Mouse (Mus musculus): Measurements from ENCODE around the gene Trim25. TPM values are rescaled to one million over a fixed set of nuclear protein-coding genes. Genes with fewer than 3 reads are reported as not detected.
"Not testable (repeated sequence)": the region's sequence is repeated elsewhere in the genome, so short reads cannot be mapped to it uniquely, and the experiment has no call there.

The Trim25 gene
- polyA plus RNA-seq, 1 experiment from 2014 or later = 18.0 TPM

DNA sequence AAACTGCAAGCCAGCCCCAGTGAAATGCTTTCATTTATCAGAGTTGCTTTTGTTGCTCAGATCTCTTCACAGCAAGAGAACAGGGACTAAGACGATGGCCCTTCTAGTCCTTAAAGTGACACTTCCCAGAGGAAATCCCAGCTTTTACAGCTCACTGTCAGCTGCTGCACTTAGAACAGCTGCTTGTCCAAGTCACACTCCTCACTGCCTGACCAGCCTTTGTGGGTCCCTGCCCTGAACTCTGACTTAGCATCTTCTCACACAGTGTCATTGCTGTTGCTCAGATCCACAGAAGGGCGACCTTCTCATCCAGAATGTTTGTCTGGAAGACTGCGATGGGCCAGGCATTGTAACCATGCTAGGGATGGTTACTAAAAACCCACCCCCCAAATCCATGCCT lies 26.4 kb downstream of the Trim25 start:
- H3K9me3 ChIP-seq (replicated peaks) = no peaks in the 10 kb centered on the region
- H3K27ac ChIP-seq = 0 out of 2 replicates have a peak overlapping the region, but pooled peaks have one; percentile 11
- no peak overlapping the region for H3K4me2 ChIP-seq
- H3K4me1 ChIP-seq (replicated peaks) = peaks cover 74% of the 10 kb centered on the region
- ATAC-seq (ENCODE audit: low read depth) = no peak
- no peak overlapping the region for H3K4me3 ChIP-seq (replicated peaks)
- DNase-seq = no peak
- H3K27me3 ChIP-seq = no peaks in the 10 kb centered on the region
- H3K36me3 ChIP-seq = peaks cover 6% of the 10 kb centered on the region
- H3K9ac ChIP-seq = no peak overlapping the region
- WGBS (ENCODE audit: insufficient replicate concordance) = 75% methylated on average over 3 of the region's 3 CpGs

DNA sequence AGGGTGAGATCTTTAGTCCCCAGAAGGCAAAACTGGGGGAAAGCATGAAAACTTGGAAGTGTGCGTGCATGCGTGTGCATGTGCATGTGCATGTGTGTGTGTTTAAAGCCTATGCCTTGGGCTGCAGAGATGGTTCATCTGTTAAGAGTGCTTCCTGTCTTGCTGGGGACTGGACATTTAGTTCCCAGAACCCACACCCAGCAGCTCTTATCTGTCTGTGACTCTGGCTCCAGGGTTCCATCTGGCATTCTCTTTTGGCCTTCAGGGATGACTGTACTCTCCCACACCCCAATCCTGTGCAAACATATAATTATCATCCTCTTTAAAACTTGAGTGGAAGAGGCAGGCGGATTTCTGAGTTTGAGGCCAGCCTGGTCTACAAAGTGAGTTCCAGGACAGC lies 26.9 kb downstream of the Trim25 start:
- Histone ChIP-seq H3K27me3 (no peaks in the 10 kb centered on the region), H3K27ac (no peak overlapping the region; the same call in 1 of the 2 replicates), H3K4me1 (replicated peaks) (peaks cover 69% of the 10 kb centered on the region), H3K36me3 (peaks cover 2% of the 10 kb centered on the region), H3K9me3 (replicated peaks) (no peaks in the 10 kb centered on the region), H3K4me3 (replicated peaks) (no peak overlapping the region), H3K4me2 (no peak overlapping the region), H3K9ac (no peak overlapping the region)
- no peak for ATAC-seq (ENCODE audit: low read depth)
- no peak for DNase-seq
- 80% methylated on average over 3 of the region's 3 CpGs for WGBS (ENCODE audit: insufficient replicate concordance)

DNA sequence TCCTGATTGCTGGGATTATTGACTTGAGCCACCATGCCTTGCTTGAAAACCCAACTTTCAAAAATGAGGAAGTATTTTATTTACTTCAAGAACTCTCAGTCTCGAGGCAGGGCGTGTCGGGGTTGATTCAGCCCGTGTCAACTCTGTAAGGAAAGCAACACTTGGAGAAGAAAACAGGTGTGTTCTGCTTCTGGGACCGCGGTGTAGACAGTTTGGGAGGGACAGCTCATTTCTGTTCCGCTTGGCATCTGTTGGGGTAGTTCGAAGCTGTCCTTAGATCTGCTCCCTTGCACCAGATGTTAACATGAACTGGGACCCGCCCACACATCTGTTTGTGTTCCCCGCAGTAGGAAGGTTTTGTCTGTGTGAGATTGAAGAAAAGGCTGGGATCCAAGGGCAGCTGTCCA lies 28.8 kb downstream of the Trim25 start:
- DNase-seq (no peak), ATAC-seq (ENCODE audit: low read depth) (no peak)
- Histone ChIP-seq H3K36me3 (no peaks in the 10 kb centered on the region), H3K4me2 (peak overlapping the region; percentile 28), H3K4me3 (replicated peaks) (no peak overlapping the region), H3K9ac (no peak overlapping the region), H3K27me3 (no peaks in the 10 kb centered on the region), H3K4me1 (replicated peaks) (peaks cover 51% of the 10 kb centered on the region), H3K9me3 (replicated peaks) (no peaks in the 10 kb centered on the region), H3K27ac (peak overlapping the region; percentile 30)
- WGBS (ENCODE audit: insufficient replicate concordance) = 24% methylated on average over 10 of the region's 10 CpGs

DNA sequence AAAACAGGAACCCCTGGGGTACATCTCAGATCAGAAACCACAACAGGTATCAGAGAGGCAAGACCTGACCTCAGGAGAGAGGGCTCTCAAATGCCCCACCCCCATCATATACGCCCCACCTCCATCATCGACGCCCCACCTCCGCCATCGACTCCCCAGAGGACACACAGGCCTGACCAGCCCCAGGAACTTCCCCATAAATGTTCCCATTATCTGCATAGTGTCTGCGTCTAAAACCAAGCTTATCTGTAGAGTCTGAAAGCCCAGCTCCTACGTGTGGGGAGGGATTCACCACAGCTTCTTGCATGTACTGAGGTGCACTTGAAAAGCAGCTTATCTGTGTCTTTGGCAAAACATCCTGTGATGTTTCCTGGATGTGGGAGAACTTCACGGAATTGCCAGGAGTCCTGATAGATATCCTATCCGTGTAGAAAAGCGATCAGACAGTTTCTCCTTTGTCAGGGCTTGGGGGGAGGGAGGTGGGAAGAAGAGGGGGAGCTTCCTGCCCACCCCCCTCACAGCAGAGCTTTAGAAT lies 29.8 kb downstream of the Trim25 start:
- 5% methylated on average over 10 of the region's 10 CpGs for WGBS (ENCODE audit: insufficient replicate concordance)
- peak overlapping the region; percentile 50 for H3K27ac ChIP-seq
- peaks cover 43% of the 10 kb centered on the region for H3K4me1 ChIP-seq (replicated peaks)
- no peaks in the 10 kb centered on the region for H3K36me3 ChIP-seq
- H3K4me2 ChIP-seq = 0 out of 2 replicates have a peak overlapping the region, but pooled peaks have one; percentile 28
- H3K4me3 ChIP-seq (replicated peaks) = no peak overlapping the region
- ATAC-seq (ENCODE audit: low read depth) (peak; percentile 79), DNase-seq (peak; percentile 57)
- H3K27me3 ChIP-seq = no peaks in the 10 kb centered on the region
- H3K9me3 ChIP-seq (replicated peaks) = no peaks in the 10 kb centered on the region
- no peak overlapping the region for H3K9ac ChIP-seq

DNA sequence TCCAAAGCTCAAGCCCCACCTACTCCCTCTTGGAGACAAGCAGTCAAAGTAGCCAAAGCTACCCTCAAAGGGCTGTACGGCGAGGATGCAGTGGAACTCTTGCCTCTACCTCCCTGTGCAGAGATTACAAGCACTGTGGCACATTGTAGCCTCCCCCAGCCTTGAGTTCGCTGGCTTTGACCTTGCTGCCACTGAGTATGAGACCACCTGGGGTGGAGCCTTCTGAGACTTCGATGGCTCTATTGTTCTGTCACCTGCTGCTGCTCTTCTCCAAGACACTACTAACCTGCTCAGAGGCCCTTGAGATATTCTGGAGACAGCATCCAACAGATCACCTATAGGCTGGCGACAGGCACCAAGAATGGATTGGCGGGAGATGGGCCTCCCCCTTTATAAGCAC lies 31.4 kb downstream of the Trim25 start:
- ATAC-seq (ENCODE audit: low read depth) = no peak
- Histone ChIP-seq H3K36me3 (no peaks in the 10 kb centered on the region), H3K4me1 (replicated peaks) (peaks cover 33% of the 10 kb centered on the region), H3K27me3 (no peaks in the 10 kb centered on the region), H3K27ac (no peak overlapping the region), H3K4me2 (no peak overlapping the region), H3K9ac (no peak overlapping the region), H3K4me3 (replicated peaks) (no peak overlapping the region), H3K9me3 (replicated peaks) (no peaks in the 10 kb centered on the region)
- 77% methylated on average over 6 of the region's 6 CpGs for whole genome bisulfite sequencing (ENCODE audit: insufficient replicate concordance)
- DNase-seq = no peak

DNA sequence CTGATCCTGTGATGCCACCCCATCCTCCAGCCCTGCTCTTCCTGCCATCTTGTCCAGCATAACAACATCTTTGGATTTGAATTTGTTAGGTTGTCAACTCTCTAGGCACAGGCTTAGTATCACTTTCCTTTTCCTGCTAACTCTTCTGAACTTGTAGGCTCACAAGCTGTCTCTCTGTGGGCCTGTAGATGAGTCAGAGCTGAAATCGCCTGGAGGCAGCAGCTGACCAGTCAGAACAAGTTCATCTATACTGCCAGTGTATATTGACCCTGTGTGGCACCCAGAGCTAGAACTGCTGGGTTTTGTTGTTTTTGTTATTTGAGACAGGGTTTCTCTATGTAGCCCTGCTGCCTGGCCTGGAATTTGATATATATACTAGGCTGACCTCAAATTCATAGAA lies 32.0 kb downstream of the Trim25 start:
- H3K9me3 ChIP-seq (replicated peaks) = no peaks in the 10 kb centered on the region
- H3K4me1 ChIP-seq (replicated peaks) = peaks cover 26% of the 10 kb centered on the region
- no peaks in the 10 kb centered on the region for H3K27me3 ChIP-seq
- no peak overlapping the region for H3K27ac ChIP-seq
- H3K36me3 ChIP-seq = no peaks in the 10 kb centered on the region
- no peak overlapping the region for H3K9ac ChIP-seq
- no peak for DNase-seq
- ATAC-seq (ENCODE audit: low read depth) = no peak
- H3K4me3 ChIP-seq (replicated peaks) = no peak overlapping the region
- 56% methylated on average over 1 of the region's 1 CpGs for WGBS (ENCODE audit: insufficient replicate concordance)
- H3K4me2 ChIP-seq = no peak overlapping the region

DNA sequence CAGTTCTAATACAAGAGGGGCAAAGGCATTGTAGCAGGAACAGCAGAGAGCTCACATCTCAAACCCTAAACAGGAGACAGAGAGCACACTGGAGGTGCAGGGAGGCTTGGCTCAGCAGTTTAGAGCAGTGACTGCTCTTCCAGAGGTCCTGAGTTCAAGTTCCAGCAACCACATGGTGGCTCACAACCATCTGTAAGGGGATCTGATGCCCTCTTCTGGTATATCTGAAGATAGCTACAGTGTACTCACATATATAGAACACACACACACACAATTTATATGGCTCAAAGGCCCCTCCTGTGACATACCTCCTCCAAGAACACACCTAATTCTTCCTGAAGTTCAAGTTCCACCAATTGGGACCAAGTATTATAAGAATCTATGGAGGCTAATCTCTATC lies 35.4 kb downstream of the Trim25 start:
- Histone ChIP-seq H3K9ac (no peak overlapping the region), H3K9me3 (replicated peaks) (no peaks in the 10 kb centered on the region), H3K4me2 (no peak overlapping the region), H3K27me3 (no peaks in the 10 kb centered on the region), H3K27ac (no peak overlapping the region), H3K4me3 (replicated peaks) (no peak overlapping the region), H3K4me1 (replicated peaks) (no peaks in the 10 kb centered on the region; the same call in 1 of the 2 replicates), H3K36me3 (0 out of 2 replicates have a peak, but pooled peaks cover 5% of the 10 kb centered on the region)
- ATAC-seq (ENCODE audit: low read depth) (no peak), DNase-seq (no peak)

DNA sequence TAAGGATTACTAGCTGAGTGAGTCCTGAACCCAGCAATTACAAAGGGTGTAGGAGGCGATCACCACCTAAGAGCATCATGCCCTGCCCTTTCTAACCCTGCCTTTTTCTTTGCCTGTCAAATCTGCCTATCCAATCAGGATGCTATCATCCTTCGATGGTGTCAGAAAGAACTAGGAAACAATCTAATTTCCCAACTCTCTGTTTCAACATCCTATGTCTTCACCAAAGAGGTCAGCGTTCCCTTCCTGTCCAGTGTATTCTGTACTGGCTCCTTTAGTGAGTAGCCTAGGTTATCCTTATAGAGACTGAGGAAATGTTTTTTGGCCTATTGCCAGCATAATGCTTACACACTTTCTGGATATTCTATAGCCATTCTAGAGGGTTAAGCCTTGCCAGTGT lies 36.4 kb downstream of the Trim25 start:
- Histone ChIP-seq H3K27me3 (no peaks in the 10 kb centered on the region), H3K4me2 (no peak overlapping the region), H3K36me3 (peaks cover 15% of the 10 kb centered on the region), H3K4me1 (replicated peaks) (no peaks in the 10 kb centered on the region), H3K9ac (no peak overlapping the region), H3K9me3 (replicated peaks) (no peaks in the 10 kb centered on the region), H3K4me3 (replicated peaks) (no peak overlapping the region), H3K27ac (no peak overlapping the region)
- WGBS (ENCODE audit: insufficient replicate concordance) = 72% methylated on average over 3 of the region's 3 CpGs
- DNase-seq = no peak
- ATAC-seq (ENCODE audit: low read depth) = no peak

DNA sequence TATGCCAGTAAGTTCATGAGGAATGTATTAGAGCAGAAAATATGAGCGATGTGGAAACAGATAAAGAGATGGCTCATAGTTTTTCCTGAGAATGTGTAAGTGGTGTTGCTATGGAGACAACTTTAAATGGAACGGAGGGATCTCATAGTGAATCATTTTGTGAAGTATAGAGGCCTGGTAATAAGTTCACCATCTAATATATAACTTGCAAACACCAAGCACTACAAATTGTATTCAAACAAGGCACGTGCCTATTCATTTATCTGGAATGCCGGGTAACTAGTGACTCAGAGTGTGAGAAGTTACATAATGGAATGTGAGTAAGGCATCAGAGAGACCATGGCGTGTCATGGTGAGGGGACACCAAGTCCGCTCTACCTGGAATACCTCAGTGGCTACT lies 39.3 kb downstream of the Trim25 start:
- DNase-seq = no peak
- Histone ChIP-seq H3K27me3 (no peaks in the 10 kb centered on the region), H3K27ac (no peak overlapping the region), H3K4me2 (no peak overlapping the region), H3K4me1 (replicated peaks) (no peaks in the 10 kb centered on the region), H3K9me3 (replicated peaks) (no peaks in the 10 kb centered on the region), H3K9ac (no peak overlapping the region), H3K36me3 (peaks cover 17% of the 10 kb centered on the region), H3K4me3 (replicated peaks) (no peak overlapping the region)
- 84% methylated on average over 6 of the region's 6 CpGs for whole genome bisulfite sequencing (ENCODE audit: insufficient replicate concordance)
- no peak for ATAC-seq (ENCODE audit: low read depth)

DNA sequence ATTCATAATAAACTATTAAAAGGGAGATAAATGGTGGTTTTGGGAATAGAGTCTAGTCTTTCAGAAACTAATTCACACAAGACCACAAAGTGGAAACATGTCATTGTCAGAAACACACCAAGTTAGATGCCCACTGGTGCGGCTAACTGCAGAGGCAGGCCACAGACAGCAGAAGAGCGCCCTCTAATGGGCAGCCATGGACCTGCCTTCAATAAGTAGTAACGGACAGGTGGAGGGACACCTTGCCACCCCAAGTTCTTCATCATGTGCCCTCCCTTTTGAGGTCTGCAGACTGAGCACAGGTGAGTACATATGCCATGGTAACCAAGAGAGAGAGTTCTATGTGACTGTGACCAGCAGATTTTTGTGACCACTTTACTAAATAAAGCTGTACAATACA lies 40.1 kb downstream of the Trim25 start:
- Histone ChIP-seq H3K27me3 (no peaks in the 10 kb centered on the region), H3K4me2 (no peak overlapping the region), H3K36me3 (peaks cover 20% of the 10 kb centered on the region), H3K27ac (no peak overlapping the region), H3K9me3 (replicated peaks) (no peaks in the 10 kb centered on the region), H3K9ac (no peak overlapping the region), H3K4me1 (replicated peaks) (no peaks in the 10 kb centered on the region), H3K4me3 (replicated peaks) (no peak overlapping the region)
- 33% methylated on average over 3 of the region's 3 CpGs for WGBS (ENCODE audit: insufficient replicate concordance)
- DNase-seq (no peak), ATAC-seq (ENCODE audit: low read depth) (no peak)

DNA sequence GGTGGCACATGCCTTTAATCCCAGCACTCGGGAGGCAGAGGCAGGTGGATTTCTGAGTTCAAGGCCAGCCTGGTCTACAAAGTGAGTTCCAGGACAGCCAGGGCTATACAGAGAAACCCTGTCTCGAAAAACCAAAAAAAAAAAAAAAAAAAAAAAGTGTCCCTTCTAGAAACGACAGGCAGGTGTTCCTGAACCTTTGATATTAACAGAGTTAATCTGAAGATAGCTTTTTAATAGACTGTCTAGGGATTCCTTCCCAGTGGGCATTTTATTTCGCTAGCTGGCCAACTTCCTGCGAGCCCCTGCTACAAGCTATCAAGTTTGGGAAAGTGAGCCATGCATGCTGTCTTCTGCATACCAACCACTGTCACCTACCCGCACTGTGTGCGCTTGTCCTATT lies 41.9 kb downstream of the Trim25 start:
- not testable (repeated sequence) for H3K4me2 ChIP-seq; H3K27ac ChIP-seq; H3K4me1 ChIP-seq (replicated peaks); H3K9ac ChIP-seq; H3K9me3 ChIP-seq (replicated peaks); DNase-seq; H3K27me3 ChIP-seq; ATAC-seq (ENCODE audit: low read depth); H3K4me3 ChIP-seq (replicated peaks)
- WGBS (ENCODE audit: insufficient replicate concordance) = 82% methylated on average over 6 of the region's 7 CpGs
- H3K36me3 ChIP-seq = peaks cover 35% of the 10 kb centered on the region

DNA sequence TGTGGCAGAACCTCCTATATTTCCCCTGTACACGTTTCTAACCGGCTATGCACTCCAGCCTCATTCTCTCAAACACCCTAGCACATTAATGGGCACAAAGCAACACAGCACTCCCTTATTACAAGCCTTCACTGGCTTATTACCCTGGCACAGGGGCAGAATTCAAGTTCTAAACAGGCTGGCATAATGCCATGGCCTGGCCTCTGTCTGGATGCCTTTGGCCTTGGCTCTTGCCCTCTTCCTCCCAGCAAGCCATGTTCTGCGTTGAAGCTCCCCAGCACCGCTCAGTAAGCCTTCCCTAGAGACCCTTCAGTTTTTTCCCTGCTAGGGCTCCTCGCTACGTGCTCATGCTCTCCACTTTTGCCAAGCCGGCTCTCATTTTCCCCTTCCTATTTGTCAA lies 43.9 kb downstream of the Trim25 start:
- Histone ChIP-seq H3K4me1 (replicated peaks) (no peaks in the 10 kb centered on the region), H3K4me3 (replicated peaks) (no peak overlapping the region), H3K27ac (no peak overlapping the region), H3K9ac (no peak overlapping the region), H3K27me3 (no peaks in the 10 kb centered on the region), H3K4me2 (no peak overlapping the region), H3K9me3 (replicated peaks) (no peaks in the 10 kb centered on the region), H3K36me3 (peaks cover 39% of the 10 kb centered on the region)
- ATAC-seq (ENCODE audit: low read depth) (no peak), DNase-seq (no peak)
- 80% methylated on average over 7 of the region's 7 CpGs for WGBS (ENCODE audit: insufficient replicate concordance)

Data from liver, embryonic 13.5 days (tissue).